ENCODE assay signal across 9 mouse cellular contexts in the genomic region with DNA sequence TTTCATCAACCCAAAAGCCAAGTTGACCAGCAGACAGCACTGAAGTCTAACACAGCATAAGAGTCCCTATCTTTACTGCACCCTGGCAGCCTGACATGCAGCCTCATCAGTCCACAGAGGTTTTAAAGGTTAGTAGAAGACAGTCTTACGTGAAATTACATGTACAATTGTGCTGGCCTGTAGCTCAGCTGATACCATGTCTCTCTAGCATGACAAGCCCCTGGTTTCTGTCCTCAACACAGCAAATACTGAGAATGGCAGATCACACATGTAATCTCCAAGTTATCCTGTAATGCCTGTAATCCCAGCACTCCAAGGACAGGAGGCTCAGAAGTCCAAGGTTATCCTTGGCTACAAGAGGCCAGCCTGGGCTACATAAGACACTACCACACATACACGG. TPM values are rescaled to one million over a fixed set of nuclear protein-coding genes. Genes with fewer than 3 reads are reported as not detected.
A peak's percentile ranks its signal among the peaks of the same experiment; 100 is the strongest.
DNase-seq lines count a peak whose midpoint lies in the region; ATAC-seq and TF ChIP-seq lines count a peak whose summit lies in the region.
"Had no signal": no experiment of that assay in that cellular context is flagged by ENCODE, and none has a peak within 500 bp of the region (broad histone marks: within the 10 kb centered on the region; RNA-seq: fewer than 3 reads in every experiment).

No protein-coding gene starts in this region.

- peak; percentile 66 for DNase-seq in heart, embryonic 10.5 days (ENCODE audit: low spot score)
- DNase-seq in heart, postnatal 14 days: no peak
- DNase-seq in MEL (ENCODE audit: low read depth, low spot score) (peak; percentile 30), MN1 (ENCODE audit: low spot score) (no peak)
- no peak for DNase-seq in hindbrain, embryonic 10.5 days (ENCODE audit: low spot score)
- no peak for DNase-seq in left cerebral cortex, adult 9 months (ENCODE audit: low spot score in 2 of 2)
- DNase-seq in gastrocnemius, postnatal 36 days: no peak
- DNase-seq: gastrocnemius, adult 2 months had no signal

- no peak for TF ChIP-seq RAD21 in MEL (IDR thresholded peaks at IDR 0.05; ENCODE audit: low read depth, low read length)

- H3K36me3 ChIP-seq in heart, embryonic 10.5 days: no peaks in the 10 kb centered on the region
- peaks cover 1 to 26% of the 10 kb centered on the region in 2 experiments; a peak in 3 of 4 replicates for H3K36me3 ChIP-seq in MEL (ENCODE audit: control insufficient read depth in 1 of 2, insufficient read depth in 2 of 2, low read length in 2 of 2)
- H3K36me3 ChIP-seq in hindbrain, embryonic 10.5 days: no peaks in the 10 kb centered on the region; the same call in 1 of the 2 replicates
- H3K36me3 ChIP-seq in liver, embryonic 16.5 days (ENCODE audit: control insufficient read depth, insufficient read depth): no peaks in the 10 kb centered on the region

- H3K9ac ChIP-seq in MEL (ENCODE audit: control insufficient read depth, low read depth, low read length, poor library complexity, severe bottlenecking): peak overlapping the region; percentile 90
- H3K9ac ChIP-seq in liver, embryonic 16.5 days (ENCODE audit: low read depth, low read length): peak overlapping the region; percentile 96

- peaks cover 20% of the 10 kb centered on the region for H3K27me3 ChIP-seq in heart, embryonic 10.5 days (ENCODE audit: insufficient read depth, poor library complexity, severe bottlenecking)
- peaks cover 0 to 2% of the 10 kb centered on the region in 2 experiments; a peak in 2 of 4 replicates for H3K27me3 ChIP-seq in MEL (ENCODE audit: control insufficient read depth in 1 of 2, insufficient read depth in 2 of 2, low read length in 2 of 2)
- H3K27me3 ChIP-seq in hindbrain, embryonic 10.5 days (ENCODE audit: insufficient read depth, poor library complexity, severe bottlenecking): peaks cover 32% of the 10 kb centered on the region
- H3K27me3 ChIP-seq in liver, embryonic 16.5 days (ENCODE audit: control insufficient read depth, insufficient read depth, low read depth, low read length): peaks cover 27% of the 10 kb centered on the region

- peak overlapping the region; percentile 65 for H3K4me2 ChIP-seq in liver, embryonic 16.5 days (ENCODE audit: low read depth, low read length)

- WGBS in heart, embryonic 10.5 days: 41% methylated on average over 2 of the region's 2 CpGs
- 59% methylated on average over 2 of the region's 2 CpGs for WGBS in hindbrain, embryonic 10.5 days
- 37% methylated on average over 2 of the region's 2 CpGs for WGBS in liver, embryonic 16.5 days (ENCODE audit: insufficient replicate concordance)

- H3K9me3 ChIP-seq in heart, embryonic 10.5 days: no peaks in the 10 kb centered on the region
- H3K9me3 ChIP-seq in MEL (replicated peaks; ENCODE audit: insufficient read depth, low read length): no peaks in the 10 kb centered on the region
- no peaks in the 10 kb centered on the region for H3K9me3 ChIP-seq in hindbrain, embryonic 10.5 days
- H3K9me3 ChIP-seq in liver, embryonic 16.5 days (replicated peaks; ENCODE audit: control insufficient read depth, low read length): no peaks in the 10 kb centered on the region

- ATAC-seq in liver, embryonic 16.5 days (ENCODE audit: low read depth): no peak

- peaks cover 67% of the 10 kb centered on the region for H3K4me1 ChIP-seq in heart, embryonic 10.5 days
- H3K4me1 ChIP-seq in MEL (ENCODE audit: control insufficient read depth in 1 of 2, insufficient read depth in 2 of 2, low read length in 2 of 2): peaks cover 10 to 23% of the 10 kb centered on the region in 2 experiments
- H3K4me1 ChIP-seq in hindbrain, embryonic 10.5 days (replicated peaks): peaks cover 75% of the 10 kb centered on the region
- peaks cover 43% of the 10 kb centered on the region for H3K4me1 ChIP-seq in liver, embryonic 16.5 days (ENCODE audit: control insufficient read depth, low read depth, low read length)

- TF ChIP-seq POLR2A in MEL (IDR thresholded peaks at IDR 0.05; ENCODE audit: control insufficient read depth in 1 of 2, insufficient read depth in 1 of 2, low read depth in 1 of 2, low read length in 2 of 2, poor library complexity in 1 of 2): no peak

- H3K27ac ChIP-seq in heart, embryonic 10.5 days: peak overlapping the region; percentile 12; the same call in 1 of the 2 replicates
- no peak overlapping the region for H3K27ac ChIP-seq in MEL (ENCODE audit: control insufficient read depth, low read depth, low read length)
- H3K27ac ChIP-seq in hindbrain, embryonic 10.5 days: peak overlapping the region; percentile 97
- peak overlapping the region; percentile 16 for H3K27ac ChIP-seq in liver, embryonic 16.5 days (ENCODE audit: low read length)
- H3K27ac ChIP-seq: gastrocnemius, adult 2 months had no signal

- intact Hi-C loops in heart, postnatal 14 days (cut with DNase I): no loop called here
- intact Hi-C loops in gastrocnemius, postnatal 36 days (cut with DNase I): no loop called here

- peak overlapping the region; percentile 96 for H3K4me3 ChIP-seq in heart, embryonic 10.5 days
- peak overlapping the region; percentile 89 to 94 for H3K4me3 ChIP-seq in MEL (ENCODE audit: control insufficient read depth in 1 of 2, insufficient read depth in 1 of 2, low read depth in 2 of 2, low read length in 2 of 2)
- H3K4me3 ChIP-seq in hindbrain, embryonic 10.5 days: peak overlapping the region; percentile 97
- peak overlapping the region; percentile 90 for H3K4me3 ChIP-seq in liver, embryonic 16.5 days (ENCODE audit: low read depth, low read length)

- peaks cover 57% of the 10 kb centered on the region for H3K79me2 ChIP-seq in MEL (ENCODE audit: control insufficient read depth, insufficient read depth, low read length, poor library complexity)

- TF ChIP-seq EP300 in MEL (IDR thresholded peaks at IDR 0.05; ENCODE audit: low read depth in 1 of 2, low read length in 2 of 2): no peak

- TF ChIP-seq CTCF in MEL (IDR thresholded peaks at IDR 0.05 in 2 of 3, conservative IDR thresholded peaks at IDR 0.05 in 1 of 3; ENCODE audit: control insufficient read depth in 1 of 3, insufficient read depth in 1 of 3, low read depth in 2 of 3, low read length in 3 of 3, poor library complexity in 1 of 3, severe bottlenecking in 1 of 3): no peak

TF ChIP-seq in MEL, 35 proteins besides CTCF, POLR2A, EP300 and RAD21 (continues in another document):
- TF ChIP-seq MEF2A (IDR thresholded peaks at IDR 0.05; ENCODE audit: extremely low read depth, insufficient replicate concordance, low read depth, low read length, poor library complexity, severe bottlenecking): no peak
- no peak for TF ChIP-seq HCFC1 (IDR thresholded peaks at IDR 0.05; ENCODE audit: low read depth, low read length)
- TF ChIP-seq ZC3H11A (IDR thresholded peaks at IDR 0.05; ENCODE audit: low read depth, low read length): no peak

RNA-seq across cellular contexts. Expression of gene Racgap1, which starts 1.2 kb away (rescaled TPM):
- 138 TPM in 2 replicates for polyA plus RNA-seq in heart, embryonic 10.5 days (2016; fragmentation: Nextera tagmentation; extraction: Ambion mirVana)
- total RNA-seq in heart, postnatal 14 days (2021): 10 to 100 TPM in 1 of 2 experiments, 1 to 10 TPM in 1; 8.6 to 12.2 TPM
- total RNA-seq in MEL (2012; rRNA removed): 126 and 136 TPM in 2 replicates
- polyA plus RNA-seq in MEL (2012; ENCODE audit: insufficient read depth in 1 of 2, insufficient read length in 2 of 2, low read depth in 1 of 2, low replicate concordance in 2 of 2, missing spikeins in 1 of 2): 100 to 1,000 TPM; 149 to 367 TPM
- polyA plus RNA-seq in hindbrain, embryonic 10.5 days (2016; fragmentation: Nextera tagmentation; extraction: Ambion mirVana): 193 and 219 TPM in 2 replicates
- polyA plus RNA-seq in liver, embryonic 16.5 days (2015; fragmentation: Nextera tagmentation; extraction: Ambion mirVana): 63.1 and 68.1 TPM in 2 replicates
- 1 to 10 TPM; 1.9 to 2.4 TPM for total RNA-seq in gastrocnemius, postnatal 36 days (2021)

RNA-seq across cellular contexts. Expression of gene Asic1, which starts 19.9 kb away (rescaled TPM):
- polyA plus RNA-seq in heart, embryonic 10.5 days (2016; fragmentation: Nextera tagmentation; extraction: Ambion mirVana): 3.2 and 5.2 TPM in 2 replicates
- under 1 TPM; 0.29 to 0.74 TPM for total RNA-seq in heart, postnatal 14 days (2021)
- 0.08 TPM in 1 of 2 replicates, not detected in the other for total RNA-seq in MEL (2012; rRNA removed)
- polyA plus RNA-seq in MEL (2012; ENCODE audit: insufficient read depth in 1 of 2, insufficient read length in 2 of 2, low read depth in 1 of 2, low replicate concordance in 2 of 2, missing spikeins in 1 of 2): 1 to 10 TPM in 1 of 2 experiments, not detected in 1; 1.0 TPM
- 12.6 and 29.0 TPM in 2 replicates for polyA plus RNA-seq in hindbrain, embryonic 10.5 days (2016; fragmentation: Nextera tagmentation; extraction: Ambion mirVana)
- polyA plus RNA-seq in liver, embryonic 16.5 days (2015; fragmentation: Nextera tagmentation; extraction: Ambion mirVana): 0.14 and 0.30 TPM in 2 replicates
- under 1 TPM; 0.10 TPM for total RNA-seq in gastrocnemius, postnatal 36 days (2021)

RNA-seq across cellular contexts. Expression of gene Aqp6, which starts 49.1 kb away (rescaled TPM):
- 0.06 TPM in 1 of 2 replicates, not detected in the other for polyA plus RNA-seq in heart, embryonic 10.5 days (2016; fragmentation: Nextera tagmentation; extraction: Ambion mirVana)
- not detected for total RNA-seq in heart, postnatal 14 days (2021)
- total RNA-seq in MEL (2012; rRNA removed): not detected in 2 replicates
- polyA plus RNA-seq in MEL (2012; ENCODE audit: insufficient read depth in 1 of 2, insufficient read length in 2 of 2, low read depth in 1 of 2, low replicate concordance in 2 of 2, missing spikeins in 1 of 2): not detected
- 0.35 and 0.90 TPM in 2 replicates for polyA plus RNA-seq in hindbrain, embryonic 10.5 days (2016; fragmentation: Nextera tagmentation; extraction: Ambion mirVana)
- not detected in 2 replicates for polyA plus RNA-seq in liver, embryonic 16.5 days (2015; fragmentation: Nextera tagmentation; extraction: Ambion mirVana)
- total RNA-seq in gastrocnemius, postnatal 36 days (2021): not detected
- total RNA-seq: gastrocnemius, adult 2 months had no signal

RNA-seq across cellular contexts. Expression of gene Smarcd1, which starts 51.6 kb away (rescaled TPM):
- polyA plus RNA-seq in heart, embryonic 10.5 days (2016; fragmentation: Nextera tagmentation; extraction: Ambion mirVana): 31.1 and 45.5 TPM in 2 replicates
- 10 to 100 TPM; 25.9 to 28.4 TPM for total RNA-seq in heart, postnatal 14 days (2021)
- total RNA-seq in MEL (2012; rRNA removed): 19.5 and 20.1 TPM in 2 replicates
- 100 to 1,000 TPM in 1 of 2 experiments, 10 to 100 TPM in 1; 72.5 to 247 TPM for polyA plus RNA-seq in MEL (2012; ENCODE audit: insufficient read depth in 1 of 2, insufficient read length in 2 of 2, low read depth in 1 of 2, low replicate concordance in 2 of 2, missing spikeins in 1 of 2)
- 101 and 118 TPM in 2 replicates for polyA plus RNA-seq in hindbrain, embryonic 10.5 days (2016; fragmentation: Nextera tagmentation; extraction: Ambion mirVana)
- 4.0 and 4.5 TPM in 2 replicates for polyA plus RNA-seq in liver, embryonic 16.5 days (2015; fragmentation: Nextera tagmentation; extraction: Ambion mirVana)
- 1 to 10 TPM; 5.5 to 6.1 TPM for total RNA-seq in gastrocnemius, postnatal 36 days (2021)

RNA-seq across cellular contexts. Expression of gene Gm17349, which starts 55.0 kb away (rescaled TPM):
- polyA plus RNA-seq in heart, embryonic 10.5 days (2016; fragmentation: Nextera tagmentation; extraction: Ambion mirVana): not detected in 2 replicates
- total RNA-seq in heart, postnatal 14 days (2021): 1 to 10 TPM; 5.0 to 5.1 TPM
- 1.7 and 2.1 TPM in 2 replicates for total RNA-seq in MEL (2012; rRNA removed)
- polyA plus RNA-seq in MEL (2012; ENCODE audit: insufficient read depth in 1 of 2, insufficient read length in 2 of 2, low read depth in 1 of 2, low replicate concordance in 2 of 2, missing spikeins in 1 of 2): not detected
- polyA plus RNA-seq in hindbrain, embryonic 10.5 days (2016; fragmentation: Nextera tagmentation; extraction: Ambion mirVana): not detected in 2 replicates
- polyA plus RNA-seq in liver, embryonic 16.5 days (2015; fragmentation: Nextera tagmentation; extraction: Ambion mirVana): not detected in 2 replicates
- 1 to 10 TPM in 1 of 2 experiments, not detected in 1; 1.2 TPM for total RNA-seq in gastrocnemius, postnatal 36 days (2021)

Comparison
In these comparisons a context has a peak if more than half of its experiments do, and no peak if none do; other contexts are left out.
1. DNase-seq: peak in heart, embryonic 10.5 days (single experiment) and MEL (single experiment); none in heart, postnatal 14 days (0 of 2), hindbrain, embryonic 10.5 days (single experiment), left cerebral cortex, adult 9 months (0 of 2), gastrocnemius, postnatal 36 days (0 of 2) and MN1 (single experiment).
2. Peak in every context shown above with its lines, with median percentiles within 50 percentile points of each other: H3K4me3 ChIP-seq.